Mouse (Mus musculus) lung, postnatal 36 days (tissue): ENCODE data around the gene Smagp.
A peak's percentile ranks its signal among the peaks of the same experiment; 100 is the strongest.

Experiments
- DNase-seq: peaks from one replicate; pipeline ENCODE4 v3.0.0; 2022; ENCODE audit warnings: mixed read lengths

Smagp gene

GRCm38 (mm10) chr15:100664813-100665274 is 28.1 kb upstream of the Smagp start:
- peak; percentile 69 for DNase-seq

GRCm38 (mm10) chr15:100660805-100661204 is 24.1 kb upstream of the Smagp start:
- no peak for DNase-seq

- DNase-seq, result no peak
Measured at GRCm38 (mm10) chr15:100660306-100660705, 23.6 kb upstream of the Smagp start.

GRCm38 (mm10) chr15:100655201-100655600 is 18.5 kb upstream of the Smagp start:
- DNase-seq, result no peak

- no peak for DNase-seq
Measured at GRCm38 (mm10) chr15:100654271-100654670, 17.5 kb upstream of the Smagp start.

GRCm38 (mm10) chr15:100651610-100652009 is 14.9 kb upstream of the Smagp start:
- DNase-seq, result no peak

- no peak for DNase-seq
Measured at GRCm38 (mm10) chr15:100650111-100650510, 13.4 kb upstream of the Smagp start.

GRCm38 (mm10) chr15:100646161-100646560 is 9.4 kb upstream of the Smagp start:
- DNase-seq, result no peak

GRCm38 (mm10) chr15:100642451-100642850 is 5.7 kb upstream of the Smagp start:
- no peak for DNase-seq

GRCm38 (mm10) chr15:100641226-100641810 is 4.6 kb upstream of the Smagp start:
- DNase-seq, result no peak

- no peak for DNase-seq
Measured at GRCm38 (mm10) chr15:100639972-100640750, 3.4 kb upstream of the Smagp start.

- peak; percentile 80 for DNase-seq
Measured at GRCm38 (mm10) chr15:100637661-100638060, 921 bp upstream of the Smagp start.

GRCm38 (mm10) chr15:100635851-100636645 is 692 bp downstream of the Smagp start:
- DNase-seq, result no peak

GRCm38 (mm10) chr15:100635239-100635638 is 1.5 kb downstream of the Smagp start:
- no peak for DNase-seq

GRCm38 (mm10) chr15:100633341-100633740 is 3.4 kb downstream of the Smagp start:
- DNase-seq, result no peak

- no peak for DNase-seq
Measured at GRCm38 (mm10) chr15:100632323-100632722, 4.4 kb downstream of the Smagp start.

GRCm38 (mm10) chr15:100631454-100632170 is 5.1 kb downstream of the Smagp start:
- peak; percentile 48 for DNase-seq

GRCm38 (mm10) chr15:100630126-100630525 is 6.6 kb downstream of the Smagp start:
- DNase-seq, result no peak

- DNase-seq, result peak; percentile 71
Measured at GRCm38 (mm10) chr15:100628797-100629196, 7.9 kb downstream of the Smagp start.

GRCm38 (mm10) chr15:100627774-100628370 is 8.9 kb downstream of the Smagp start:
- DNase-seq, result peak; percentile 64

- no peak for DNase-seq
Measured at GRCm38 (mm10) chr15:100627287-100627686, 9.5 kb downstream of the Smagp start.

- no peak for DNase-seq
Measured at GRCm38 (mm10) chr15:100624435-100624834, 12.3 kb downstream of the Smagp start.
